Mouse (Mus musculus): ENCODE measurements at regions not wholly inside any gene's neighbourhood (a gene's known extent, or its start where the extent isn't known, plus 50 kb on each side); places are given as distances from the start of the nearest gene placed in this dataset.

- no peak for DNase-seq (ENCODE audit: low read depth, low spot score)
These were observed 1122.1 kb downstream of the Adgrl3 start for GRCm38 (mm10) chr5:82142063-82142462.

All from brain, adult 2 months (tissue).